Mouse (Mus musculus) lung, adult 2 months (tissue): ENCODE results near the gene Rnaseh2c.

ENCODE experiments used
- CTCF ChIP-seq: fragments of 200-500 bp; IDR thresholded peaks from 2 replicates; pipeline ENCODE4 v1.5.1; 2011; ENCODE audit warnings: mild to moderate bottlenecking, low read length, control low read depth; ENCODE audit not compliant: insufficient read depth
- POLR2A ChIP-seq: fragments of 200-500 bp; IDR thresholded peaks from 2 replicates; pipeline ENCODE4 v1.6.1; 2011; ENCODE audit warnings: low read depth, mild to moderate bottlenecking, control low read depth, low read length, borderline replicate concordance; ENCODE audit errors: extremely low read depth

- TF ChIP-seq POLR2A (no peak), CTCF (no peak)
These were observed 7.5 kb downstream of the Rnaseh2c start for GRCm38 (mm10) chr19:5609171-5609546.
